Mouse (Mus musculus) urinary bladder, postnatal 14 days (tissue): ENCODE data around the gene Tirap.

ENCODE experiments used
- DNase-seq: peaks from one replicate; pipeline ENCODE4 v3.0.0; 2021; ENCODE audit warnings: low spot score

Gene Tirap

DNA sequence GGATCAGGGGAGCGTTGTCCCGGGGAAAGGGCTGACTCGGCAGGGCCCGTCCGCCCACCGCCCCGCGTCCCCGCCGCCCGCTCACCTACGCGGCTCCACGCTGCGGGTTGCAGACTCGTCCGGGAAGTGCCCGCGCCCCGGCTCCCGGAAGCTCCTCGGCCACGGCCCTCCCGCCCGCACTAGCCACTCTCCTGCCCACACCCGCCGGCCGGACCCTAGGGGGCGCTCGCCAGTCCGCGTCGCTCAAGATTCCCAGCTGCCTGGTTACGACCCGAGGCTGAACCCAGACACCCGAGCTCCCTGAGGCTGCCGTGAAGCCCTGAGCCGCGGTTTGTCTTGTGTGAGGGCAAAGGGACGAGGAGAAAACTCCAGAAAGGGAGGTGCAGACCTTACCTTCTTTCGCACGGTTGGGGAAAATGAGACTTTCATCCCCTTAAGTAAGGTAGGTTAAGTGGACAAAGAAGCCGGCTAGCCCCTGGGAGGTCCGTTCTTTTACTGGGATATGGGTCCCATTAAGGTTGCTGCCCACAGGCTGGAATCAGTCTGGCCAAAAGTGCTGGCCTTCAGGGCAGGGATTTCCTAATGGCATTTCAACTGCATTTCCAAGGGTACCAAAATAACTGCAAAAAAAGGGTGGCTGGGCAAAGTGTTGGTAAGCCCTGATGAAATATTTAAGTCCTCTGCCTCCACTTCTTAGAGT is at the start of gene Tirap, which contains the start of gene Srpr:
Tirap (minus strand) TSS at position 520 of the 700 bp plus-strand sequence.
Srpr (plus strand) TSS at position 404 of the 700 bp plus-strand sequence.
- peak; percentile 94 for DNase-seq

DNA sequence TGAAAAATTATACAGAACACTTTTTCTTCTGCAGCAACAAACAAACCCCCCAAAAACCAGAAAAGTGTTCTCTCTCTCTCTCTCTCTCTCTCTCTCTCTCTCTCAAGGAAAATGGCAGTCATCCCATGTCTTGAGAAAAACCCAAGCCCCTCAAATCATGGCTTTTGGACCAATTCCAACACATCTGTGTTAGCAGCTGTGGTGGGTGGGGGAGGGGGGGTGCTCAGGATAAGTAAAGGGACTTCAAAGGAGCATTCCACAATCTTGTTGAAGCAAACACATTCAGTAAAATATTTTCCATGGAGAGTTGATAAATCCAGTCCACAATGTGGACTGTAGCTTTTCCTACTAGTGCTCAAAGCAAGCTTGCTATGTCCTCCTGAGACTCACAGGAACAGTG is 49.4 kb upstream of the Tirap start:
- no peak for DNase-seq

DNA sequence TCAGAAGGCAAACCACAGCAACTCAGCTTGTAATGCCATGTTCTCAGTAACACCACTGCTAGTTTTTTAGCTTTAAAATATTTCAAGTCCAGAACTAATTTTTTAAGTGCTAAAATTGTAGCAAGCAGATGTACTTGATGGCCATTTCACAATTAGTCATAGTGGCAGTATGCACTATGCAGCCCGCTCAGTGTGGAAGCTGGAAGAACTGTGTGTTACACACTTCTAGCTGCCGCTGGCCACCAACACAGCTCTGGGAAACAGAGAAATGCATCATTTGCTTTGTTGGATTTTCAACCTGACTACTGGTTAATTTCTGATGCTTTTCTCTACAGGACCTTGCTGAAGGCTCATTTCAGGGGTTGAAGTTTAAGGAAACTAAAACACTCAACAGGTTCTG is 47.3 kb upstream of the Tirap start:
- DNase-seq: no peak

DNA sequence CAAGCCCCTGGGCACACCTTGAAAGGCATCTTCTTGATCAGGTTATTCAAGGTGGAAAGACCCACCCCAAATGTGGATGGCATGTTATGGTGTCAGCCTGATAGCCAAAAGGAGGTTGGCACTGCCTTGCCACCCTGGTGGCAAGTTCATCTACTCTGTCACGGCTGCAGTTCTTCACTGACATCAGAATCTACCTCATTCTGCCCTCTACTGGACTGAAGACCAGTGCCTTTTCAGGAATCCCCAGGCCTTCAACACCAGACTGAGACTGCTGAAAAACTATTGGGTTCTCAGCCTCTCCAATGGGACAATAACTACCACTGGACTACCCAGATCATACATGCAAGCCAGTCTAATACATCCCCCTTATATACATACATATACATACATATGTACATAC is 39.6 kb upstream of the Tirap start:
- no peak for DNase-seq

DNA sequence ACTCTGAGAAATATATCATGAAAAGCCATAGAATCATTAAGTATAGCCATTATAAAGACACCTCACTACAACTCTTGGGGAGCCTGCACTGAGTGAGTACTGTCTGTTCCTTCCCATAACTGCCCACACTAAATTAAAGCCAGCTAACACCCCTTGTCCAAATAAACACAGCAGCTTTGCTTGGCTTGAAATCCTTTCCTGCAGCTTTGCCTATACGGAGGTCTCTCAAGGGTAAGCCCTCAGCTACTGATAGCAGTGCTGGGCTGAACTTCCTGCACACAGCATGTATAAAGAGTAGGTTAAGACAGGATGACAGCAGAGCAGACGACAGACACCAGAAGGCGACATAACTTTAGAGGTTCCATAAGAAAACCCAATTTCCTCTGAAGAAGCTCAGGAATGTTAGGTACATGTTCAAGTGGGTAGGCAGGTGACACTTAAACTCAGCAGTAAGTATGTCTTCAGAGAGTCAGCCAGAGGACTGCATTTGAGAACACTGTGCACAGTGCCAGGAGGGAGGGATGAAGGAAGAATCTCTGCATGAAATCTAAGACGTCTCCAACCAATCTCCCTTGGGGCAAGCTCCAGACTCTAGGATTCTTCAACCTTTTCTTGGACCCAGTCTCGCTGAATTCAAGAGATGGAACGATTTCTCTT is 39.0 kb upstream of the Tirap start:
- no peak for DNase-seq

DNA sequence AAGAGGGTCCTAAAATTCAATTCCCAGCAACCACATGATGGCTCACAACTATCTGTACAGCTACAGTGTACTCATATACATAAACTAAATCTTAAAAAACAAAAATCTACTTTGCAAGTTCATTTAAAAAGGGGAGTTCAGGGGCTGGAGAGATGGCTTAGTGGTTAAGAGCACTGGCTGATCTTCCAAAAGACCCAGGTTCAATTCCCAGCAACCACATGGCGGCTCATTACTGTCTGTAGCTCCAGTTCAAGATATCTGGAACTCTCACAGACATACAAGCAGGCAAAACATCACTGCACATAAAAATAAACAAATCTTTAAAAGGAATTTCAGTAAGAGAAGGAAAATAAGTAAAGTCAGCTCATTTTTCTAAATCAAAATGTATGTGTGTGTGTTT is 38.3 kb upstream of the Tirap start:
- DNase-seq: no peak

DNA sequence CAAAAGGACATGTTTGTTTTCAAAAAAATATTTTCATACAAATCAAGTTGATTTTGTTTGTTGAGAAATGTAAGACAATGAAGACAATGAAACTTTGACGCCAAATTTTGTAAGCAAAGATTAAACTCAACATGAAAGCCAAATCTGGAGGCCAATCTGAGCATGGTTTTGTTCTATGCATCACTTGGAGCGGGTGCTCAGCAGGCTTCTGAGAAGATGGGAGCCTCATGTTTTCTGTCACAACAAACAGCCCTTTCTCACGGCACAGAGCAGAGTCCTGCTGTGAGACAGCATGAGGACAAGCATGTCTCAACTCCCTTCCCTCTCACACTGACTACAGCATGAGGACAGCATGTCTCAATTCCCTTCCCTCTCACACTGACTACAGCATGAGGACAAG is 35.9 kb upstream of the Tirap start:
- no peak for DNase-seq

DNA sequence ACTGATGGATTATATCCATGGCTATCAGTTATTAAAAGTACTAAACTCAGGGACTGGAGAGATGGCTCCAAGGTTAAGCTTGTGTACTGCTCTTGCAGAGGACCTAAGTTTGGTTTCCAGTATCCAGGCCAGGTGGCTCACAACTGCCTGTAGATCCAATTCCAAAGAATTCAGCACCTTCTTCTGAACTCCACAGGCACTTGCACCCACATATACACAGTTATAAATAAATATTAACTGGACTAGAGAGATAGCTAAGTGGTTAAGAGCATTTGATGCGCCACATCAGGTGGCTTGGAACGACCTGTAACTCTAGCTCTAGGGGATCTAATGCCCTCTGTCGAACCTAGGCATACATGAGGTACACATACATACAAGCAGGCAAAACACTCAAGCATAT is 28.6 kb upstream of the Tirap start:
- no peak for DNase-seq

DNA sequence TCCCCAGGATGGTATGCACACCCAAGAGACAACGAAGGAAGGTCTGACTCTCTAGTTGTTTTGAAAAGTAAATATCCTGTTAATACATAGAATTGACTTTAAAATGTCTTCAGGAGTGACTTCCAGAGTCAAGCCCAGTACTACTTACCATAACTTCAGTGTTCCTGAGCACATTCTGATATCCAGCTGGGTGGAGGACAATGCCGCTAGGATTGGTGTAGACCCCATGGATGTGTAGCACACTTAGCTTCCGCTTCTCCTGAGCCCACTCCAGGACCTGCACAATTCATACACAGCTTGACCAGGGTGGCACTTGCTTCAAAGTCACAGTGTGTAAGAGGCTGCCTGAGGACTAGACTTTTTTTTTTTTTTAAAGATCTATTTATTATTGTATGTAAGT is 23.4 kb upstream of the Tirap start:
- DNase-seq: no peak

DNA sequence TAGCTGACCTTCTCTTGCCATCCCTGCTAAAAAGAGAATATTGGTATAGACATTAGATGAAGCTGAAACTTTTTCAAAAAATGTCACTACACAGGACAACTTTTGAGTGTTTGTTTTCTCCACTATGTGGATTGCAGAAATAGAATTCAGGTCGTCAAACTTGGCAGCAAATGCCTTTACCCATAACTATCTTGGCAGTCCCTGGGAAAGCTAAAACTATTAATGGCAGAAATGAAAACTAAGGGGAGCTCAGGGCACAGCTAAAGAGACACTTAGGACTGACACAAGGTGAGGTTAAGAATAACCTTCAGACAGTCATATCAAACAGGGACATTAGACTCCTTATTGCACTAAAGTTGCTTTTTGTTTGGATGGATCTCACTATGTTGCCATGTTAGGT is 17.9 kb upstream of the Tirap start:
- DNase-seq: no peak

DNA sequence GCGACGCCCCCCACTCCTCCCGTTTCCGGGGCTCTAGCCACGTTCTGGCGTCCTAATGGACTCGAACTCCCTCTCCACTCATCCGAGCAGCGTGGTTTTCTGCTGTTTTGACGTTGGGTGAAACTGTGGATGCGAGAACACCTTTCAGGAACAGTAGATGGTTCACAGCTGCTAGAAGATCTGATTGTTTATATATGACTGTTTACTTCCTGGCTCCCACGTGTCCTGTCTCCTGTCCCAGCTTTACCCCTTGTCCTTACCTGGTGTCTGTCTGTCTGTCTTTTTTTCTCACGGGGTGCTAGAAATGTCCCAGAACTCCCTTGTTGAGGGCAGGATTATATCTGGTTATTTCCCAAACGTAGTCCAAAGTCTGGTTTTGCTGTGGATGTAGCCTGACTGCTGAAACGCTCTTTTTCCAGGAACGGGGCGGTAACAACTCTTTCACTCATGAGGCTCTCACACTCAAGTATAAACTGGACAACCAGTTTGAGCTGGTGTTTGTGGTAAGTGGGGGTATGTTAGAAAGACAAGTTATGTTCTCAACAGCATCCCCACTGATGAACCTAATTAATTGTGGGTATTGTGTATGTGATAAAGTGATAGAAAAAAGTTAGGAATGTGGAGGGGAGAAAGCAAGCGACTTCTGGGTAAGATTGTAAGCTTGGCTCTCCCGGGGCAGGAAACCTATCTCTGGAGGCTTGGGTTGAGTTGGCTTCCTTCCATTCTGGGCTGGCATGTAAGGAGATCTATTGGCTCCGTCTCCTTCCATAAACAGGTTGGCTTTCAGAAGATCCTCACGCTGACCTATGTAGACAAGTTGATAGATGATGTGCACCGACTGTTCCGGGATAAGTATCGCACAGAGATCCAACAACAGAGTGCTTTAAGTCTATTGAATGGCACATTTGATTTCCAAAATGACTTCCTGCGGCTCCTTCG is 11.8 kb upstream of the Tirap start:
- DNase-seq: no peak

DNA sequence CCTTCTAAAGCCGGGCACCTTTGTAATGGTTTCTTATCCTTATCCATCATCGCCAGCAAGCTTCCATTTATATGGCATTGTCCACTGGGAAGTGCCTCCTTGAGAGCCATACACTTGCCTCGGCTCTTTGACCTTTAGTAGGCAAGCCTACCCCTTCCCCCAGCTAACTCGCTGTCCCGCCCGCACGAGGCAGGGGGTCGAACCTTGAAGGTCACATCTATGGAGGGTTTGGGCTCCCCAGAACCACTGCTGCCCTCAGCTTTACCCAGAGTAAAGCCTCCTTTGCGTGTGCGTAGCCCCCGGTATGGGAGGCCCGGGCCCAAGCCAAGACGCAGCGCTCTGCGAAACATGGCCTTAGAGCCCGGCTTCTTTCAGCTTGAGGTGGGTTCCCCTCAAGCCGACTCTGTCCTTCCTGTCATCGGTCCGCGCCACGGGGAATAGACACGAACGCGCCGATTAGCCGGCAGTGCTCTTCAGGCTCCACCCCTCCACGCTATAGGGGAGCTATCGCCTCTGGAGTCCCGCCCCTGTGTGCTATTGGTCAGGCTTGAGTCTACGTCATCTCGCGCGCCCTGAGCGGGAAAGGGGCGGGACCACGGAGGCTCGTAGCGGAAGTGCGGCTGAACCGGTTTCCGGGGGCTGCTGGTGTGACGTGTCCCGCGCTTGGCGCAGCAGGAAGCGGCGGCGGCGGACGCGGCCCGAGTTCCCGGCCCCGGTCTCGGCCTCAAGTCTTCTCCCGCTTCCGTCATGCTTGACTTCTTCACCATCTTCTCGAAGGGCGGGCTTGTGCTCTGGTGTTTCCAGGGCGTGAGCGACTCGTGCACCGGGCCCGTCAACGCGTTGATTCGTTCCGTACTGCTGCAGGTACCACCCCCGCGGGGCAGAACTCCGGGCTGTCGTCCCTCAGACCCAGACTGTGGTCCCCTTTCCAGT is 10.7 kb upstream of the Tirap start, which contains the start of gene Foxred1:
Foxred1 (minus strand) TSS at position 514 of the 933 bp plus-strand sequence.
- DNase-seq: peak; percentile 99

DNA sequence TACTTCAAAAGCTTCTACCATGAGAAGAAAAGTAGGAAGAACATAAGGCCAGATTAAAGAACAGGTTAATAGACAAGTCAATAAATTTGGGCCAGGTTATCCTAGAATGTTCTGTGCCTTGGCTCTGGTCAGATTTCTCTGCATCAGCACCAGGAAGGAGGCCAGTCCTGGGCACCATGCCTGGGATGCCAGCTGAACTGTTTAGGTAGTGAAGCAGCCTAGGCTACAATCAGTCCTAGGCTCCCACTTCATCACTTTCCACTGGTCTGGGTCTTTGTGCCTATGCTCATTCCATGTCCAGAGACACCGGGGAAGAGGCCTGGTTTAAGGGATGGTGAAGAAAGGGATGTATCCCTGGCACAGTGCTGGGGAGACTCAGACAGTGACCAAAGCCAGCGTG is 4.3 kb upstream of the Tirap start:
- no peak for DNase-seq

DNA sequence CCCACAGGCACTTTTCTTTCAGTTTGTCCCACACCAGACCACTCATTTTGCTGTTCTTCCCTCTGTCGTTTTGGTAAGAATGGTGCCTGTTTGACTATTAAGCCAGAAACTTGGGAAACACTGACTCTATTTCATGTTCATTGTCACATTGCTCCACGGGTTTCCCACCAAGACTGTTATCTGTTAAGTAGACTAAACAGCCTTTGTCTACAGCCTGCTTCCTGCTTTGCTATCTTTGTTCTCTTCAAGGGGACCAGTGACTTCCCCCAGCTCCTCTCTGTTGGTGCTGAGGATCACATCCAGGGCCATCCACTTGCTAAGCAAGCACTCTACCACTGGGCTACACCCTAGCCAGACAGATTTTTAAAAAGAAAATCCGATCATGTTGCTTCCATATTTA is 3.4 kb upstream of the Tirap start:
- DNase-seq: no peak

DNA sequence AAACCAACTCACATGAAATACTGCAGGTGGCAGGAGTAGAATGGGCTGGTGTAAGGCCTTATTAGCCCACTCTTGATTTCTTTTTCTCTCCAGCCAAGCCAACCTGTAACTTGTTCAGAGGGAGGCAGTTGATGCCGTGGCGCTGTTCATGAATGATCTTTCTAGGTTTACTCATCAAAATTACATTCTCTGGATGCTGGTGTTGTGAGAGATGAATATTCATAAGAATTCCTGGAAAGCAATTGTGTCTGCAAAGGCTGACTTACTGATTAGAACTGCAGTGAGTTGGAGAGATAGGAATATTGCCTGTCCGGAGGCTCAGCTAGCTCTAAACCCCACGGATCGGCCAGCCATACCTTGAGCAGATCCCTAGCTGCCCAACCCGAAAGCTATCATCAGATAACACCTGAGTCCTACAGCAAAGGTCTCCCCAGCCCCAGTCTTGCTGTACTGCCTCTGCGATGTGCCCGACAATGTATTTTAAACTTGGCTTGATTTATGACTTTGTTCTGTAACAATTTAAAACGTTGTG is 504 bp upstream of the Tirap start:
- no peak for DNase-seq

DNA sequence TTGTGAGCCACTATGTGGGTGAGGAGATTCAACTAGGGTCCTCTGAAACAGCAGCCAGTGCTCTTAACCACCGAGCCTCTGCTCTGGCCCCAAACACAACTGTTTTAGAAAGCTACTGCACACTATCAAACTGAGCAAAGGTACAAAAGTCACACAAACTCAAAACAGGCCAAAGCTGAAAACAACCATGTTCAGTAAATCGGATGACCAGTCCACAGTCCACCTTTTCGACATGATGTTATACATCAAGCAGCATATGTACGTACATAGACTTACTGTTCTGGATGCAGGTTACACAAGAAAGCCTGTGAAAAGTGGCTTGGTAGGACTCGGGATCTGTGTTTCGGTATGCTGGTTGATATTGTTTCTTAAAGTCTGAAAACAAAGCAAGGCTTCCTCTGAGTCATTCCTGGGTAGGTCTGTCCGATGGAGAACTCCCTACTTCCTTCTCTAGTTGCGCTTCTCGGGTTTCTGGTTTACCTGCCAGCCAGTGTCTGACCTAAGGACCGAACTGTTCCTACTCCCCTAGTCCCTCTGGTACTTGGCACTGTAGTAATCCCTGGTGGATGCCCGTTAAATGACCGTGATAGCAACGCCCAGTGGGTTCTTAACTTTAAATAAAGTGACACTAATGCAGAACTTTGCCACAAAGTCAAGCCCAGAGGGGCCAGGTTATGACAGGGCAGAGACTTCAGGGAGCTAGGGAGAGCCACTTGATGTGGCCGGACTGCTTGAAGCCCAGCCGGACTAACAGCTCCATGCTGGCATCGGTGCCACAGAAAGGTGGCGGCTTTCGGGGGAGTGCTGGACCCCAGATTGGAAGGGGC is 933 bp downstream of the Tirap start:
- peak; percentile 35 for DNase-seq

DNA sequence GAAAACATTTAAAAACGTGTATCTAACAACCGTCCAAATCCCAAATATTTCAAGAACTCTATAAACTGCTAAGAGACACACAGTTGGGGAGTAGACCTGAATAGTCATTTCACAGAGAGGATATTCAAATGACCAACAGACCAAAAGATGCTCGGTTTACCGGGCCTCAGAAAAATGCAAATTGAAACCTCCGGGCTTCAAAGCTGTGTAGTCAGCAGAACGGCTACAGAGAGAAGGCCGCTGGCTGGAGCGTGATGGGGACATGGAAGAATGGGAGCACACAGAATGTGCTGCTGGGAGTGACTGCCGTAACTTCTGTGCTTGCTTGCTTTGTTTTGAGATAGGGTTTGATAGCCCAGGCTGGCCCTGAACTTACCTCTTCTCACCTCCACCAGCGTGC is 1.7 kb downstream of the Tirap start:
- no peak for DNase-seq

DNA sequence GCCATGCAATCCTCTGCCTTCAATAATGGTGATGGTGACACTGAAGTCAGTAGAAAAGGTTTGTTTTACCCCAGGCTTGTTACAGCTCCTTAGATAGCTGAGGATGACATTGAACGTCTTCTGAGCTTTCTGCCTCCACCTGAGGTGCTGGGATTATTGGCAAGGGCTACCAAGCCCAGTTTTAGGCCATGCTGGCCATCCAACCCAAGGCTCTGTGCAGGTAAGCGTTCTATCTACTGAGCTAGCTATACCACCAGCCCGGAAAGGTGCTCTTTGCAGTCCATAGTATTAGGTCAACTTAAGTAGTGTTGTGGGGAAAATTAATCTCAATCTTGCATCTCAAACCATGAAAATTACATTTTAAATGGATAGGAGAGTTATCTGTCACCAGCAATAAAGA is 2.5 kb downstream of the Tirap start:
- DNase-seq: no peak

DNA sequence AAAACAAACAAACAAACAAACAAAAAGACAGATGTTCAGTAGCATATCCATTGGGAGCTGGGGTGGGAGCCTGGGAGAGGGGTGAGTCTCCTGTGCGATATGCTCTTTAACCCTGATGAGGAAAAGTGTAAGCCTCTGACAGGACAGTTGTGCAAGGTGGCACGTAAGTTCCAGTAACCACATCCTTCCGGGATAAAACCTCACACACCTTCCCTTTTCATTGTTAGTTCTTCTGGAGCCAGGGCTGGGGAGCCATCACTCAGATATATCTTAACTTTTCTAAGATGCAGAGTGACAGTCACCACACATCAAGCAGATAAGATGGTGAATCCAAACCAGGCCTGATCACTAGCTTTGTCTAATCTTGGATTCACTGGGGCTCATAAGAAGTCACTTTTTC is 6.0 kb downstream of the Tirap start:
- no peak for DNase-seq

DNA sequence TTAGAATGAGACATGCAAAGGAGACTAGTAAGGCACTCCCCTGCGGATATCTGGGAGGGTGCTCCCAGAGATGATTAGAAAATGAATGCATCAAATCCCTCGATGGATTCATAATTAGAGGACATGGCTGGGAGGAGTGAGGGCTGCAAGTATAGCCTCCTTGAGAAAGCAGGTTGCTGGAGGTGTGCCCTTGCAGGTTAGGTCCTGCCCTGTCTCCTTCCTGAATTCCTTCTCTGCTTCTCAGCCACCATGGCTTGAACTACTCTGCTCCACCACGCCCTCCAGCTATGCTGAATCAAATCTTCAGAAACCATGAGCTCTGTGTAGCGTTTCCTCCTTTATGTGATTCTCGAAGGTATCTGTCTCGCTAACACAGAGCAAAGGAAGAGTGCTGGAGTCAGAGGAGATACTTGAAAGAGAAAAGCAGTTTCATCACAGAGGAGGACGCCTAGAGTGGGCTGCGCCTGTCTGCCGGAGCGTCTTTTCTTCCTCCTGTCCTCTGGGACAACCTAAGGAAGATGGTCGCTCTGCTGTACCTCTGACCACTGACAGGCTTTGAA is 7.0 kb downstream of the Tirap start:
- peak; percentile 29 for DNase-seq
